23 mouse cellular contexts compared by ENCODE assay signal in the genomic region with DNA sequence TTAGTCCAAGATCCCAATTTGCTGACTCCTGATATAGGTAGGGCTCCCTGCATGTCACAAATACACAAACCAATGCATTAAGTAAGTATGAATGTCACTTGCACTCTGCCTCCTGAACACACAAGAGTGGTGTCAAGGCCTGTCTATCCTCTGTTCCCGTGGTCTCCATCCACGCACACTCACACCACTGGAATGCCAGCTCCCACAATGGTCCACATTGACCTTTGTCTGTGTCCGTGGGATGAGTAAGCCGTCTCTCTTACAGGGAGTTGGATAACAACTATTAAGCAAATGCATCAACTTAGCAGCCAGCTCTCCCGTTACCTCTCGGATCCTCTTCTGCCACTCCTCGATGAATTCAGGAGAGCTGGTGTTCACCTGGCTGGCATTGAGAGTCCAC. TPM values are rescaled to one million over a fixed set of nuclear protein-coding genes. Genes with fewer than 3 reads are reported as not detected.
"Had no signal": no experiment of that assay in that cellular context is flagged by ENCODE, and none has a peak within 500 bp of the region (broad histone marks: within the 10 kb centered on the region; RNA-seq: fewer than 3 reads in every experiment).

No protein-coding gene starts in this region.

- DNase-seq: lung, adult 2 months; lung, postnatal 14 days; lung, postnatal 36 days; right cerebral cortex, postnatal 14 days; thymus, adult 2 months; thymus, postnatal 14 days; thymus, postnatal 36 days had no signal

- H3K4me2 ChIP-seq: lung, embryonic 15.5 days; midbrain, embryonic 11.5 days; midbrain, embryonic 13.5 days; midbrain, embryonic 15.5 days; neural tube, embryonic 12.5 days; stomach, embryonic 15.5 days had no signal

- H3K4me1 ChIP-seq: stomach, embryonic 15.5 days had no signal

- H3K27me3 ChIP-seq: lung, embryonic 15.5 days; midbrain, embryonic 13.5 days; midbrain, embryonic 15.5 days; neural tube, embryonic 12.5 days; stomach, embryonic 15.5 days had no signal

- H3K27ac ChIP-seq: lung, embryonic 15.5 days; macrophage; midbrain, embryonic 13.5 days; midbrain, embryonic 15.5 days; neural tube, embryonic 12.5 days; stomach, embryonic 15.5 days; stomach, postnatal 0 days had no signal

- H3K4me3 ChIP-seq: lung, embryonic 15.5 days; megakaryocyte, embryonic 14.5 days; midbrain, embryonic 13.5 days; midbrain, embryonic 15.5 days; neural tube, embryonic 12.5 days; stomach, embryonic 15.5 days had no signal

- H3K36me3 ChIP-seq: lung, embryonic 15.5 days; midbrain, embryonic 13.5 days; midbrain, embryonic 15.5 days; neural tube, embryonic 12.5 days; stomach, embryonic 15.5 days had no signal

- ATAC-seq: lung, postnatal 0 days; midbrain, embryonic 13.5 days; midbrain, embryonic 15.5 days had no signal

- H3K9me3 ChIP-seq: lung, embryonic 15.5 days; megakaryocyte, embryonic 14.5 days; midbrain, embryonic 13.5 days; midbrain, embryonic 15.5 days; neural tube, embryonic 12.5 days; stomach, embryonic 15.5 days had no signal

- H3K9ac ChIP-seq: lung, embryonic 15.5 days; midbrain, embryonic 13.5 days; midbrain, embryonic 15.5 days; neural tube, embryonic 12.5 days; stomach, embryonic 15.5 days had no signal

RNA-seq across cellular contexts. Expression of a gene that starts 29.1 kb away (rescaled TPM):
- total RNA-seq: monocyte, adult 5-6 weeks had no signal

RNA-seq across cellular contexts. Expression of a gene that starts 39.2 kb away (rescaled TPM):
- total RNA-seq: megakaryocyte progenitor cell, adult 5-6 weeks; midbrain, postnatal 0 days; monocyte, adult 5-6 weeks; neutrophil, adult 5-6 weeks had no signal
- polyA plus RNA-seq: lung, adult 2 months; lung, embryonic 15.5 days; macrophage; midbrain, embryonic 11.5 days; midbrain, embryonic 13.5 days; midbrain, embryonic 15.5 days; midbrain, postnatal 0 days; neural tube, embryonic 12.5 days; neural tube, embryonic 14.5 days; spleen, adult 2 months; stomach, embryonic 15.5 days had no signal
